Mouse (Mus musculus) lung, postnatal 0 days (tissue): Measurements from ENCODE around the gene Rps15a.

ENCODE experiments used
- CTCF ChIP-seq: IDR thresholded peaks from 2 replicates; pipeline ENCODE4 v1.5.1; 2016; ENCODE audit warnings: antibody characterized with exemption, mild to moderate bottlenecking
- EP300 ChIP-seq: IDR thresholded peaks from 2 replicates; pipeline ENCODE4 v1.6.1; 2016; ENCODE audit warnings: antibody characterized with exemption, mild to moderate bottlenecking, control low read depth

DNA sequence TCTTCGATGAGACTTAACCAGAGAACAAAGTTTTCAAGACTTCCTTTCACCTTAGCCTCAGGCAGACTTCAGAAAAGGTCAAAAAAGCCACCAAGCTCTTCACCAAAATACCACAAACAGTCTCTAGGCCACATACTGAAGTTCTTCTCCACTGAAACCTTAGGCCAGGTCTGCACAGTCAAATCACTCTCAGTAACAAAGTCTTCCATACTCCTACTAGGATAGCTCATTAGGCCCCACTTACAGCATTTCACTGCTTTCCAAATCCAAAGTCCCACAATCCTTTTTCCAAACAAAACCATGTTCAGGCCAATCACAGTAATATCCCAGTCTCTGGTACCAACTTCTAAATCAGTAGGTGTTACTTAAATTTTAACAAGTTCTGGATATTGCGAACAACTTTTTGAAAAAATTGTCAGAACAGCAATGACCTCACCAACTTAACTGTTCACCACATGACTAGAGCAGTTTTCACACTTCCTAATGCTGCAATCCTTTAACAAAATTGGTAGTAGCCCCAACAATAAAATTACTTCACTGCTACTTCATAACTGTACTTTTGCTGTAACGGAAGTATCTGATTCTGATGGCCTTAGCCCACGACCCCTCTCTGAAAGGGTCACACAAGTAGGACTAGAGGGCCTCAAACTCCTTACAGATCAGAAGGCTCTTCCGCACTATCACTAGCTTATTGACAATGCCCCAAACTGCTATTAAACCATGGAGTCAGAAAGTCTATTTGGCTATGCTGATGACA lies 2.3 kb downstream of the Rps15a start:
- TF ChIP-seq CTCF (no peak), EP300 (no peak)
